Mouse (Mus musculus): ENCODE measurements around the gene Lifr. TPM values are rescaled to one million over a fixed set of nuclear protein-coding genes. Genes with fewer than 3 reads are reported as not detected.

The Lifr gene
- polyA plus RNA-seq, 1 experiment from 2014 or later = 28.1 TPM

GRCm38 (mm10) chr15:7173346-7173745, 82.9 kb downstream of the Lifr start:
- Histone ChIP-seq H3K4me1 (replicated peaks) (no peaks in the 10 kb centered on the region), H3K36me3 (peaks cover 48% of the 10 kb centered on the region), H3K4me2 (no peak overlapping the region), H3K27ac (replicated peaks) (no peak overlapping the region), H3K27me3 (no peaks in the 10 kb centered on the region), H3K4me3 (no peak overlapping the region), H3K9me3 (no peaks in the 10 kb centered on the region), H3K9ac (no peak overlapping the region)
- ATAC-seq (ENCODE audit: low read depth) = no peak
- 84% methylated on average over 7 of the region's 7 CpGs for WGBS

DNA sequence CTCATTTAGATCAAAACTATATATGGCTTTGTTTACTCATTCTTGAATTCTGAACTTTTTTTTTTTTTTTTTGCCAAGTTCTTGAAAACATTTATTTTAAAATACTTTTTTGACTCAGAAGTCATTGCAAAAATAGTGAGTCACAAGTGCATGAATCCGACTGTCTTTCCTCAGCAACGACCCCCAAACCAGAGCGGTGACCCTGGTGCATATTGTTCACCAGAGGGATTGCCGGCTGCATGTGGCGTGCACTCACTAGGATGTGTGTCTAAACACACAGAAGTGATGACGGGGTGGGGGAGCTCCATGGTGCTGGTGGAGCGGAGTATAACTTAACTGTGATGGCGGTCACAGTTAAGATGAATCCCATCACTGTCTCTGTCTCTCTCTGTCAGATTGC, 83.4 kb downstream of the Lifr start:
- Histone ChIP-seq H3K4me1 (replicated peaks) (no peaks in the 10 kb centered on the region), H3K36me3 (peaks cover 48% of the 10 kb centered on the region), H3K9ac (no peak overlapping the region), H3K27ac (replicated peaks) (no peak overlapping the region), H3K4me3 (no peak overlapping the region), H3K27me3 (no peaks in the 10 kb centered on the region), H3K4me2 (no peak overlapping the region), H3K9me3 (no peaks in the 10 kb centered on the region)
- 89% methylated on average over 8 of the region's 8 CpGs for WGBS
- ATAC-seq (ENCODE audit: low read depth) = no peak

DNA sequence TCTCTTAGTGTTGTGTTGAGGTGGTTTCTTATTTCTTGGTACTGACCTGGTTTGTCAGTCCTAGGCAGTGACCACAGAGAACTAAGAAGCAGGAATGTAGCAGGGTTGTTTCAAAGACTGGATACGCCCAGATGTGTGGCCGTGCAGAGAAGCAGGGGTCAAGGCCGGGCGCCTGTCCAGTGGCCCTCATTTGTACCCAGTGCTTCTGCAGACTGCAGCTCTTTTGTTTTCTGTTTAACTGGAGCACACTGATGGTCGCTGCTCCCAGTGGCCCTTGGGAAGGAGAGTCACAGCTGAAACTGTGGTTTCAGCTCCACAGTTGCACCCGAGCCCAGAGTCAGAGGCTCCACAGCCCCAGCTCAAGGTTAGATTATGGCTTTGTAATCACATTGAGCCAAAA, 90.2 kb downstream of the Lifr start:
- H3K27ac ChIP-seq (replicated peaks) = no peak overlapping the region
- 54% methylated on average over 6 of the region's 6 CpGs for WGBS
- no peak overlapping the region for H3K4me2 ChIP-seq
- no peaks in the 10 kb centered on the region for H3K4me1 ChIP-seq (replicated peaks)
- H3K27me3 ChIP-seq = no peaks in the 10 kb centered on the region
- H3K36me3 ChIP-seq = peaks cover 61% of the 10 kb centered on the region
- H3K9me3 ChIP-seq = no peaks in the 10 kb centered on the region
- H3K4me3 ChIP-seq = no peak overlapping the region
- no peak overlapping the region for H3K9ac ChIP-seq
- ATAC-seq (ENCODE audit: low read depth) = no peak

- no peak for ATAC-seq (ENCODE audit: low read depth)
- WGBS = 91% methylated on average over 6 of the region's 6 CpGs
- Histone ChIP-seq H3K4me2 (no peak overlapping the region), H3K4me1 (replicated peaks) (peaks cover 8% of the 10 kb centered on the region), H3K4me3 (no peak overlapping the region), H3K9me3 (no peaks in the 10 kb centered on the region), H3K36me3 (peaks cover 75% of the 10 kb centered on the region), H3K27me3 (no peaks in the 10 kb centered on the region), H3K9ac (no peak overlapping the region), H3K27ac (replicated peaks) (no peak overlapping the region)
These were observed 97.3 kb downstream of the Lifr start for GRCm38 (mm10) chr15:7187682-7188081.

- Histone ChIP-seq H3K4me2 (no peak overlapping the region), H3K4me1 (replicated peaks) (peaks cover 30% of the 10 kb centered on the region), H3K9me3 (no peaks in the 10 kb centered on the region), H3K9ac (no peak overlapping the region), H3K4me3 (no peak overlapping the region), H3K36me3 (peaks cover 56% of the 10 kb centered on the region), H3K27ac (replicated peaks) (no peak overlapping the region), H3K27me3 (no peaks in the 10 kb centered on the region)
- ATAC-seq (ENCODE audit: low read depth) = no peak
- WGBS = 89% methylated on average over 22 of the region's 22 CpGs
These were observed 99.5 kb downstream of the Lifr start for GRCm38 (mm10) chr15:7189678-7190454.

DNA sequence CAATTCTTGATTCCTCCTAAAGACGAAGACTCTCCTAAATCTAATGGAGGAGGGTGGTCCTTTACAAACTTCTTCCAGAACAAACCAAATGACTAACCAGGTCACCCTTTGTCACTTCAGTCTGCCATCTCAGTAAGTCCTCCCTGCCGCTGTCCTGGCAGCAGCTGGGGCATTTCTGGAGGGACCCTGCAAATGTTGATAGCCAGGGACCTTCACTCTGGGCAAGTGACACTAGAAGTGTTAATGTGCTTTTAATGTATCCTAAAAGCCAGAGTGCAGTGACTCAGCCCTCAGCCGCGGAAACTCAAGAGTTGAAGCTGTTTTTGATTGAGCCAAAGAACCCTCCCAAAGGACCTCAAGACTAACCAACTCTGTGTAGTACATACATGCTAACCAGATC, 100.7 kb downstream of the Lifr start:
- Histone ChIP-seq H3K27me3 (no peaks in the 10 kb centered on the region), H3K36me3 (peaks cover 45% of the 10 kb centered on the region), H3K27ac (replicated peaks) (no peak overlapping the region), H3K4me1 (replicated peaks) (peaks cover 42% of the 10 kb centered on the region), H3K4me2 (no peak overlapping the region), H3K9ac (no peak overlapping the region), H3K9me3 (no peaks in the 10 kb centered on the region), H3K4me3 (no peak overlapping the region)
- no peak for ATAC-seq (ENCODE audit: low read depth)
- WGBS = 86% methylated on average over 4 of the region's 4 CpGs

- 96% methylated on average over 2 of the region's 2 CpGs for WGBS
- H3K4me1 ChIP-seq (replicated peaks) = peaks cover 55% of the 10 kb centered on the region
These were observed 102.2 kb downstream of the Lifr start for GRCm38 (mm10) chr15:7192582-7192981.

DNA sequence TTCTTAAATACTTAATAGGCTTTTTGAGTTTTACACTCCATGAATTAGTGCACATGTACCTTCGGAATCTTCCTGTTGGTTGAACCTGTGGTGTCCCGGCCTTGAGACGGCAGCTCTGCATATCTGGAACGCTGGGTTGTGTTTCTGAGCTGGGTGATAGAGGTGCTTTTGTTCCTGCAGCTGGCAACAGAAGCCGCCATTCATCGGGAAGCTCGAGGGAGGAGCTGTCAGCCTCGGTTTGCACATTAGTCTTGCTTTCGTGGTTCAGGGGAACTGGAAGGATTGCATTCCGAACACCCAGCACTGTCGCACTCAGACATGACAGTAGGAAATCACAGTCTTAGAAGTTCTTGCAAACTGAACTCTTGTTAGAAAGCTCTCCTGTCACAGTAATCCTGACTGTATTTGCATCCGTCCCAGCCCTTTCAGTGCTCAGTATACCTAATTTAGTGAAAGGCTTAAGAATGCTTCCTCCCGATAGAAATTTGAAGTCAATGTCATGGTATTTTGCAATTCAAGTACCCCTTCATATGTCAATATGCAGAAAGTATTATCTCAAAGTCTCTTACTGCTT, 103.8 kb downstream of the Lifr start:
- H3K27me3 ChIP-seq = no peaks in the 10 kb centered on the region
- peaks cover 24% of the 10 kb centered on the region for H3K36me3 ChIP-seq
- no peak overlapping the region for H3K9ac ChIP-seq
- peaks cover 70% of the 10 kb centered on the region for H3K4me1 ChIP-seq (replicated peaks)
- H3K4me2 ChIP-seq = peak overlapping the region; percentile 5; the same call in 1 of the 2 replicates
- H3K27ac ChIP-seq (replicated peaks) = peak overlapping the region; percentile 90
- ATAC-seq (ENCODE audit: low read depth) = peak; percentile 66
- H3K4me3 ChIP-seq = no peak overlapping the region
- no peaks in the 10 kb centered on the region for H3K9me3 ChIP-seq
- WGBS = 7% methylated on average over 13 of the region's 13 CpGs

More at GRCm38 (mm10) chr15:7192582-7192981, 102.2 kb downstream of the Lifr start:
- Histone ChIP-seq H3K4me2 (no peak overlapping the region), H3K4me3 (no peak overlapping the region), H3K9ac (no peak overlapping the region), H3K27ac (replicated peaks) (peak overlapping the region; percentile 90; the same call in 1 of the 2 replicates), H3K36me3 (peaks cover 29% of the 10 kb centered on the region), H3K27me3 (no peaks in the 10 kb centered on the region), H3K9me3 (no peaks in the 10 kb centered on the region)
- no peak for ATAC-seq (ENCODE audit: low read depth)

DNA sequence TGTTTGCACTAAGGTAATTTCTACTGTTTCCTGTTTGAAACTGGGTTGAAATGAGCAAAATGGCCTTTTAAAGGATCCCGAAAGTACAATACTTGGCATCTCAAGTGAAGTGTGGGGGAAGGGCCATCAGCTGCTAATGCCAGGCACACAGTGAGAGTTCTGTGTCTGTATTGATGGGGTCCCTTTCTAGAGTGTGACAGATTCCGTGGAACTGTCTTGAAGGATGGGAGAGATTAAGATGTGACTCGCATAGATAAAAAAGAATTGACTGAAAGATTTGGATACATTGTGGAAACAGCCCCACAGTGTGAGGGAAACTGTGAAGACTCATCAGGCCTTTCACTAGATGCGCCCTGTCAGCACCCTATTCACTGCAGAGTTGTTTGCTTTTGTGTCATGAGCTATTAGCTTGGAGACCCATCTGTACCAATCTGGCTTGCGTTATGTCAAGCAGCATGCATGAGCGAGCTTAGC, 104.4 kb downstream of the Lifr start:
- H3K4me2 ChIP-seq = peak overlapping the region; percentile 5; the same call in 1 of the 2 replicates

GRCm38 (mm10) chr15:7197652-7198445, 107.4 kb downstream of the Lifr start:
- peaks cover 85% of the 10 kb centered on the region for H3K4me1 ChIP-seq (replicated peaks)
- 45% methylated on average over 3 of the region's 3 CpGs for WGBS
- H3K9ac ChIP-seq = no peak overlapping the region
- no peak for ATAC-seq (ENCODE audit: low read depth)
- H3K9me3 ChIP-seq = no peaks in the 10 kb centered on the region
- no peak overlapping the region for H3K4me2 ChIP-seq
- no peak overlapping the region for H3K4me3 ChIP-seq
- peak overlapping the region; percentile 72 for H3K27ac ChIP-seq (replicated peaks)
- H3K27me3 ChIP-seq = no peaks in the 10 kb centered on the region
- H3K36me3 ChIP-seq = no peaks in the 10 kb centered on the region

More for the DNA sequence above, 104.4 kb downstream of the Lifr start:
- Histone ChIP-seq H3K36me3 (peaks cover 19% of the 10 kb centered on the region), H3K27me3 (no peaks in the 10 kb centered on the region), H3K9me3 (no peaks in the 10 kb centered on the region), H3K4me3 (no peak overlapping the region), H3K27ac (replicated peaks) (peak overlapping the region; percentile 90), H3K9ac (no peak overlapping the region), H3K4me1 (replicated peaks) (peaks cover 76% of the 10 kb centered on the region)
- 16% methylated on average over 6 of the region's 6 CpGs for WGBS
- peak; percentile 85 for ATAC-seq (ENCODE audit: low read depth)

DNA sequence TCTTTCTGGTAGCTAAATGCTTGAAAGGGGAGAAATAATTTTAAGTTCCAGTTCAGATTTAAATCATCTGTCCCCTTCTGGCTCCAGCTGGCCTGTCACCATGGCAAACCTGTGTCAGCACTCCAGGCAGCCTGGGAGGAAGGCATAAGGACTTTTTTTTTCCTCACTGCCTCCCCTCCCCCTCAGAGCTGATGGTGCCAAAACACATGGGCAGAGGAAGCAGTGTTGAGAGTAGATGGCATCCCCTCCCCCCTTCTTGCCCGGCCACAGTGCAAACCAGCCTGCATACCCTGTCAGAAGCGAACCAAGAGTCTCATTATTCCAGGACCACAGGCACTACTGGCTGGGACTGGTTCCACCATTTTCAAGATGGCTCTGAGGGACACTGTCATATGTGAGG, 108.4 kb downstream of the Lifr start:
- Histone ChIP-seq H3K36me3 (no peaks in the 10 kb centered on the region), H3K27me3 (no peaks in the 10 kb centered on the region), H3K4me3 (no peak overlapping the region), H3K4me1 (replicated peaks) (peaks cover 85% of the 10 kb centered on the region), H3K9me3 (no peaks in the 10 kb centered on the region), H3K27ac (replicated peaks) (peak overlapping the region; percentile 81), H3K4me2 (no peak overlapping the region), H3K9ac (no peak overlapping the region)
- peak; percentile 81 for ATAC-seq (ENCODE audit: low read depth)
- 7% methylated on average over 2 of the region's 2 CpGs for WGBS

DNA sequence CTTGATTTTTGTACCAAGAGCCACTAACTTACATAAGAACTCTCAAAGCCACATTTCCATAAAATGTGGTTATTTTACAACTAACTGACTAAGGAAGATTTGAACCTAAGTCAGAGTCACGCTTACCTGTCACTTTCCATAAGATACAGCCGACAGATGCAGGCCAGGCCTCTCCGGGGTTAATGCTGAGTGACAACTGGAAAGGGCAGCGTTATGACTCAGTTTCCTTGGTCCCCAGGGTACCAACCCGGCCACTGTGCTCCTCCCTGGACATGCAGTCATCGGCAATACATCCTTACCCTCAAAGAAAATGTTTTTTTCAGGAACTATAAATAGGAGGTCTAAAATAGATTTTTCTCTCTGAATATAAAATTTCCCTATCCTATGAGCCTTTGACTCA, 109.9 kb downstream of the Lifr start:
- no peak for ATAC-seq (ENCODE audit: low read depth)

More for the DNA sequence above, 109.9 kb downstream of the Lifr start:
- Histone ChIP-seq H3K27me3 (no peaks in the 10 kb centered on the region), H3K9me3 (no peaks in the 10 kb centered on the region), H3K4me3 (no peak overlapping the region), H3K9ac (no peak overlapping the region), H3K4me1 (replicated peaks) (peaks cover 84% of the 10 kb centered on the region), H3K36me3 (no peaks in the 10 kb centered on the region), H3K4me2 (no peak overlapping the region), H3K27ac (replicated peaks) (no peak overlapping the region)
- WGBS = 67% methylated on average over 6 of the region's 6 CpGs

Data from neural tube, embryonic 13.5 days (tissue).